Mouse (Mus musculus): ENCODE measurements around the gene Mrm3.

The Mrm3 gene

GRCm38 (mm10) chr11:76291960-76292359, 48.4 kb downstream of the Mrm3 start:
- peak; percentile 17 for DNase-seq

GRCm38 (mm10) chr11:76292398-76292797, 48.9 kb downstream of the Mrm3 start:
- DNase-seq, result peak; percentile 63

DNA sequence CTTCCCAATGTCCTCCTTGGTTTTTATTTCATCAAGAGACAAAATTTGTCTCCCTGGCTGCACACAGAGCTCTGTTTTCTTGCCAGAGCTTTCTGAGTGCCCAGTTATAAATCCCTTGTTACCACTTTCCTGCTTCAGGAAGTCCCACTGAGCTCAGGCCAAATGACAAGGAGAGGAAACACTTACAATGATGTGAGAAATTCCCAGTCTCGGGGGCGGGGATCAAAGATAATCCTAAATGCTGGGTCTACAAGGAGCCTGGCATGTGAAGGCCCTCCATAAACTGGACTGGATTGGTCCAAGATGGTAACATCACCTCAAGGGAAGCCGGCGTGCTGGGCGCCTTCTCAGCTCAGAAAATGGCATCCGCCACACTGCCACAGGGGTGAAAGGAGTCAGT, 49.3 kb downstream of the Mrm3 start:
- DNase-seq, result peak; percentile 78

- DNase-seq, result no peak
Measured at GRCm38 (mm10) chr11:76294078-76294477, 50.6 kb downstream of the Mrm3 start.

- no peak for DNase-seq
Measured at GRCm38 (mm10) chr11:76294836-76295235, 51.3 kb downstream of the Mrm3 start.

- DNase-seq, result no peak
Measured at GRCm38 (mm10) chr11:76297252-76297651, 53.7 kb downstream of the Mrm3 start.

GRCm38 (mm10) chr11:76298457-76299000, 55.0 kb downstream of the Mrm3 start:
- peak; percentile 38 for DNase-seq

Data from lung, postnatal 10 days (tissue).